ENCODE assay signal across 16 mouse cellular contexts in the genomic region with DNA sequence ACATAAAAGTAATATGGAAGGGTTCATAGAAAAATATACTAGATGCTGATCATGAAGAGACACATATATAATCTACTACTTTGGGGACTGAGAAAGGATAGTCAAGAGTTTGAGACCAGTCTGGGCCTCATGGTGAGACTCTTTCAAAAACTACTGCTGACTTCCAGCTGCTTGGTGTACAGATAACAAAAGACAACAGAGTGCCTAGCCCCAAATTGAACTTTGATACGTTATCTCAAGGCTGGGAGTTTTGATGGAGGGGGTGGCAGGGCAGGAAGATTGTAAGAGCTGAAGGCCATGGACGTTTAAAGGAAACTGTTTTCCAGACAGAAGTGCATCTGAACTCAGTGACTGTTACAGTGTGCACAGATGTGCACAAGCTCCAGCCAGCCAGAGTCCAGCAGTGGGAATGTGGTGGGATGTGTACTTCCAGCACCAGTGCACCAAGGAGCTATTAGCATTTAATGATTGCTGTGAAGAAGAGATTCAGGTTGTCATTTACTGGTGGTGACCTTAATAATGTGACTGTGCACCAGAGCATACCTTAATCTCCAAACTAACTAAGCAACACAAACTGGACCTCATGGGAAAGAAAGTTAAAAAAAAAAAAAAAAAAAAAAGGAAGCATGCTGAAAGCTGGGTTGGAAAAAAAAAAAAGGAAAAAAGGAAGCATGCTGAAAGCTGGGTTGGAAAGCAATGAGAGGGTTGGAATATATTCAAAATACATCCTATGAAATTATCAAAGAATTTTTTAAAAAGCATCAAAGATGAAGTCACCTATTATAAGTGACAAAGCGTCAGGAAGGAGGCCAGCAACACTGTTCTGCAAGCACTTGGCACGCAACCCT. TPM values are rescaled to one million over a fixed set of nuclear protein-coding genes. Genes with fewer than 3 reads are reported as not detected.
DNase-seq lines count a peak whose midpoint lies in the region; ATAC-seq and TF ChIP-seq lines count a peak whose summit lies in the region.
"Had no signal": no experiment of that assay in that cellular context is flagged by ENCODE, and none has a peak within 500 bp of the region (broad histone marks: within the 10 kb centered on the region; RNA-seq: fewer than 3 reads in every experiment).

No protein-coding gene starts in this region.

- ATAC-seq in heart, embryonic 13.5 days (ENCODE audit: extremely low read depth, insufficient number of reproducible peaks, low FRiP score, low TSS enrichment) = no peak
- peak; percentile 53 for ATAC-seq in liver, embryonic 12.5 days
- no peak for ATAC-seq in midbrain, embryonic 14.5 days (ENCODE audit: low FRiP score, low TSS enrichment)

- H3K27me3 ChIP-seq in heart, embryonic 13.5 days (replicated peaks) = no peaks in the 10 kb centered on the region
- H3K27me3 ChIP-seq in heart, embryonic 10.5 days (ENCODE audit: insufficient read depth, poor library complexity, severe bottlenecking) = no peaks in the 10 kb centered on the region
- no peaks in the 10 kb centered on the region for H3K27me3 ChIP-seq in liver, embryonic 12.5 days (replicated peaks)
- no peaks in the 10 kb centered on the region for H3K27me3 ChIP-seq in cerebellum, adult 2 months (ENCODE audit: control insufficient read depth, insufficient read depth, low read length)
- no peaks in the 10 kb centered on the region for H3K27me3 ChIP-seq in midbrain, embryonic 14.5 days (ENCODE audit: control insufficient read depth, insufficient read depth, low read length)
- H3K27me3 ChIP-seq: limb, embryonic 13.5 days had no signal

- WGBS in heart, embryonic 13.5 days = 46% methylated on average over 4 of the region's 4 CpGs
- WGBS in heart, embryonic 10.5 days = 49% methylated on average over 4 of the region's 4 CpGs
- WGBS in liver, embryonic 12.5 days (ENCODE audit: insufficient replicate concordance) = 39% methylated on average over 4 of the region's 4 CpGs
- 54% methylated on average over 4 of the region's 4 CpGs for WGBS in cerebellum, adult 2 months
- 85% methylated on average over 4 of the region's 4 CpGs for WGBS in midbrain, embryonic 14.5 days

- no peak for TF ChIP-seq CTCF in cerebellum, adult 2 months (IDR thresholded peaks at IDR 0.05; ENCODE audit: borderline replicate concordance, insufficient read depth, low read depth, low read length)

- H3K9me3 ChIP-seq in heart, embryonic 13.5 days = no peaks in the 10 kb centered on the region
- no peaks in the 10 kb centered on the region for H3K9me3 ChIP-seq in heart, embryonic 10.5 days
- no peaks in the 10 kb centered on the region for H3K9me3 ChIP-seq in liver, embryonic 12.5 days (replicated peaks)
- no peaks in the 10 kb centered on the region for H3K9me3 ChIP-seq in midbrain, embryonic 14.5 days (ENCODE audit: control insufficient read depth, low read length)
- H3K9me3 ChIP-seq: embryonic facial prominence, embryonic 10.5 days; G1E; limb, embryonic 13.5 days; midbrain, embryonic 10.5 days had no signal

- no peak for TF ChIP-seq POLR2A in cerebellum, adult 2 months (IDR thresholded peaks at IDR 0.05; ENCODE audit: borderline replicate concordance, insufficient read depth, low read length)

- DNase-seq in heart, embryonic 10.5 days (ENCODE audit: low spot score) = no peak
- DNase-seq in ovary, adult 18-20 months (ENCODE audit: low spot score) = peak; percentile 54
- no peak for DNase-seq in ovary, postnatal 10 days (ENCODE audit: low spot score)
- peak; percentile 19 for DNase-seq in yolk sac, embryonic 10.5 days (ENCODE audit: low spot score)
- DNase-seq in cerebellum, adult 2 months = no peak
- no peak for DNase-seq in midbrain, embryonic 14.5 days
- DNase-seq: adrenal gland, postnatal 25 days; cerebellum, adult 11 months; gastrocnemius, adult 2 months; thymus, postnatal 4 days had no signal

- H3K36me3 ChIP-seq in heart, embryonic 13.5 days = peaks cover 39% of the 10 kb centered on the region
- peaks cover 19% of the 10 kb centered on the region for H3K36me3 ChIP-seq in heart, embryonic 10.5 days
- H3K36me3 ChIP-seq in liver, embryonic 12.5 days = peaks cover 36% of the 10 kb centered on the region
- peaks cover 24% of the 10 kb centered on the region for H3K36me3 ChIP-seq in midbrain, embryonic 14.5 days (ENCODE audit: control insufficient read depth, insufficient read depth, low read length)

- H3K9ac ChIP-seq in heart, embryonic 13.5 days = peak overlapping the region; percentile 40
- no peak overlapping the region for H3K9ac ChIP-seq in liver, embryonic 12.5 days
- H3K9ac ChIP-seq in midbrain, embryonic 14.5 days (replicated peaks; ENCODE audit: low read length) = no peak overlapping the region
- H3K9ac ChIP-seq: limb, embryonic 13.5 days had no signal

- peak overlapping the region; percentile 28; the same call in 1 of the 2 replicates for H3K27ac ChIP-seq in heart, embryonic 13.5 days (replicated peaks)
- no peak overlapping the region for H3K27ac ChIP-seq in heart, embryonic 10.5 days
- peak overlapping the region; percentile 48; the same call in 1 of the 2 replicates for H3K27ac ChIP-seq in liver, embryonic 12.5 days
- no peak overlapping the region for H3K27ac ChIP-seq in cerebellum, adult 2 months (ENCODE audit: insufficient read depth, low read length)
- H3K27ac ChIP-seq in midbrain, embryonic 14.5 days (replicated peaks; ENCODE audit: low read depth, low read length) = no peak overlapping the region
- H3K27ac ChIP-seq: embryonic facial prominence, embryonic 10.5 days; gastrocnemius, adult 2 months; limb, embryonic 13.5 days; midbrain, embryonic 10.5 days had no signal

- H3K4me3 ChIP-seq in heart, embryonic 13.5 days = no peak overlapping the region
- no peak overlapping the region for H3K4me3 ChIP-seq in heart, embryonic 10.5 days
- no peak overlapping the region for H3K4me3 ChIP-seq in liver, embryonic 12.5 days
- H3K4me3 ChIP-seq in cerebellum, adult 2 months (replicated peaks; ENCODE audit: insufficient read depth, low read depth, low read length) = no peak overlapping the region
- H3K4me3 ChIP-seq in midbrain, embryonic 14.5 days (replicated peaks; ENCODE audit: low read depth, low read length) = no peak overlapping the region
- H3K4me3 ChIP-seq: embryonic facial prominence, embryonic 10.5 days; gastrocnemius, adult 2 months; limb, embryonic 13.5 days; midbrain, embryonic 10.5 days had no signal

- H3K4me2 ChIP-seq in heart, embryonic 13.5 days = no peak overlapping the region
- peak overlapping the region; percentile 32 for H3K4me2 ChIP-seq in liver, embryonic 12.5 days
- H3K4me2 ChIP-seq in midbrain, embryonic 14.5 days (ENCODE audit: low read length) = no peak overlapping the region
- H3K4me2 ChIP-seq: limb, embryonic 13.5 days had no signal

- H3K4me1 ChIP-seq in heart, embryonic 13.5 days = peaks cover 19% of the 10 kb centered on the region
- peaks cover 7% of the 10 kb centered on the region for H3K4me1 ChIP-seq in heart, embryonic 10.5 days
- H3K4me1 ChIP-seq in liver, embryonic 12.5 days = peaks cover 46% of the 10 kb centered on the region
- H3K4me1 ChIP-seq in cerebellum, adult 2 months (ENCODE audit: control insufficient read depth, insufficient read depth, low read length) = no peaks in the 10 kb centered on the region
- H3K4me1 ChIP-seq in midbrain, embryonic 14.5 days (ENCODE audit: control insufficient read depth, insufficient read depth, low read length) = no peaks in the 10 kb centered on the region
- H3K4me1 ChIP-seq: embryonic facial prominence, embryonic 10.5 days; limb, embryonic 13.5 days; midbrain, embryonic 10.5 days had no signal

RNA-seq across cellular contexts. Expression of gene Emc4, which starts 35.6 kb away (rescaled TPM):
- polyA plus RNA-seq in heart, embryonic 13.5 days (2015; fragmentation: Nextera tagmentation; extraction: Ambion mirVana) = 96.8 and 109 TPM in 2 replicates
- 114 and 134 TPM in 2 replicates for polyA plus RNA-seq in heart, embryonic 10.5 days (2016; fragmentation: Nextera tagmentation; extraction: Ambion mirVana)
- polyA plus RNA-seq in liver, embryonic 12.5 days (2016; fragmentation: Nextera tagmentation; extraction: Ambion mirVana) = 50.6 and 53.4 TPM in 2 replicates
- polyA plus RNA-seq in cerebellum, adult 2 months (2012; rRNA removed) = 249 and 256 TPM in 2 replicates
- polyA plus RNA-seq in midbrain, embryonic 14.5 days (2014; fragmentation: Nextera tagmentation; extraction: Ambion mirVana) = 147 and 187 TPM in 2 replicates

RNA-seq across cellular contexts. Expression of gene Katnbl1, which starts 46.7 kb away (rescaled TPM):
- polyA plus RNA-seq in heart, embryonic 13.5 days (2015; fragmentation: Nextera tagmentation; extraction: Ambion mirVana) = 22.0 and 22.3 TPM in 2 replicates
- polyA plus RNA-seq in heart, embryonic 10.5 days (2016; fragmentation: Nextera tagmentation; extraction: Ambion mirVana) = 27.4 and 36.6 TPM in 2 replicates
- polyA plus RNA-seq in liver, embryonic 12.5 days (2016; fragmentation: Nextera tagmentation; extraction: Ambion mirVana) = 25.9 and 29.1 TPM in 2 replicates
- polyA plus RNA-seq in cerebellum, adult 2 months (2012; rRNA removed) = 10.7 and 11.3 TPM in 2 replicates
- 33.3 and 39.0 TPM in 2 replicates for polyA plus RNA-seq in midbrain, embryonic 14.5 days (2014; fragmentation: Nextera tagmentation; extraction: Ambion mirVana)

Comparison
In these comparisons a context has a peak if more than half of its experiments do, and no peak if none do; other contexts are left out.
1. H3K27ac ChIP-seq: peak in heart, embryonic 13.5 days (single experiment) and liver, embryonic 12.5 days (single experiment); none in heart, embryonic 10.5 days (single experiment), cerebellum, adult 2 months (single experiment) and midbrain, embryonic 14.5 days (single experiment).
2. DNase-seq: peak in ovary, adult 18-20 months (single experiment) and yolk sac, embryonic 10.5 days (single experiment); none in heart, embryonic 10.5 days (single experiment), ovary, postnatal 10 days (single experiment), cerebellum, adult 2 months (0 of 2) and midbrain, embryonic 14.5 days (single experiment).